Mouse (Mus musculus): ENCODE results near the gene Zkscan16.
A peak's percentile ranks its signal among the peaks of the same experiment; 100 is the strongest.

The Zkscan16 gene

DNA sequence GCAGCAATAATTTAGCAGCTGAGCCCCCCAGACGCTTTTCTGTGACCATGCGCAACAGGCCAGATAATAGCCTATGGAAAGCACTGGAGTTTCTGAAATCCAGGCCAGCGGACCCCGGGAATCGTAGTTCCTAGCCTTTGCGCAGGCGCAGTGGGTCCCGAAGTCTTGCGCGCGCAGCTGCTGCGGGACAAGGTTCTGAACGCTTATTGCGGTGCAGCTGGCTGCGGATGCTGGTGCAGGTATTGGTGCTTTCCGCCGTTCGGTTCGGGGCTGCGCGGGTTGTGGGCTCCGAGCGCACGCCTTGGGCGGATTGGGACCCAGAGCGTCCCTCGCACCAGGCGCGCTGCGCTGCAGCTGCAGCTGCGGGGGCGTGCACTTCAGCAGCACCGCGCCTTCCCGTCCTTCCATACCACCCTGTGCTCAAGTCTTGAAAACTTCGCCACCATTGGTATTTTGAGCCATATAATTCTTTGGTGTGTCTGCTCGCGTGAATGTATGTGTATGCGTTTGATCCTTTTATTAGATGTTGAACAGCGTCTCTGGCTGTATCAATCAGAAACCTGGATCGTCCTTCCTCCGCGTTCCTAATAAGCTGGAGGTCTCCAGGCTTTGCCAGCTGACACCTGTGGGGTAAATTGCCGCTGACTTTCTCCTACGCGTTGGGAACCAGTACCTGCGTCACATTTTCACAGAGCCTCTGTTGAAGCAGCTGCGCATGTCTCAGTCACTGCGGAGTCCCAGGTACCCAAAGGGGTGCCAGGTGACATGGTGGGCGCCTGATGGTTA, at the start of gene Zkscan16:
TSS of gene Zkscan16 (plus strand) at position 209 of the 786 bp plus-strand sequence.
- peak; percentile 49 for DNase-seq (ENCODE audit: low spot score)

GRCm38 (mm10) chr4:58894399-58894798, 49.0 kb upstream of the Zkscan16 start:
- DNase-seq (ENCODE audit: low spot score), result no peak

DNA sequence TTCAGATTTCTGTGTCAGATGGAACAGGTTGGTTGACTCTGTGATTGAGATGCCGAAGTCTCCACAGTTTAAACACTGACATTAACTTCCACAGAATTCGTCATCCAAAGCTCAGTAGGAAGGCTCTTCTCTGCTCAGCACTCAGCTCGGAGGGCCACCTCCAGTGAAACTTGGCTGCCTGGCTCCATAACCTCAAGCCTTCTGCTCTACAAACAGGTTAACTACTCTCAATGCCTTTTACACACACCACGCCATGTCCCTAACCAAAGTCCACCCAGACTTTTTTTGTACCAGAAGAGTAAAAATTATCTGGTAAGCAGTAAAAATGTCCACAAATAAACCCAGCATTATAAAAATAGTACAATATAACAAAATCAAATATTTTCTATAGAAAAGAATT, 46.0 kb upstream of the Zkscan16 start:
- DNase-seq (ENCODE audit: low spot score), result no peak

DNA sequence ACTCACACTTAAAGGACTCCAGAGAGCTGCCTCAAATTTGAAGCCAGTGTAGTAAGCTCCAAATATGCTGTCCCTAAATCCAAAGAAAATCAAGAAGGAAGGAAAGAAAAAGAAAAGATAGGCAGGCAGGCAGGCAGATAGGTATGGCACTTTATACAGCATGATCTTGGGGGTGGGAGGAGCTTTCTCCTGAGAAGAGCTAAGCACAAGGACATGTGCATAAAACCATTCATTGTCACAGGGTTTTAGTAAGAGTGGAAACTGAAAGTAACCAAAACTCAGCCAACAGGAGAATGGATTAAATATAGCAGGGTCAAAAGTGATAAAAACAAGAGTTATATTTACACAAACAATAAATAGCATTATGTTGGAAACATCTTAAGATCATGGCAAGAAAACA, 45.1 kb upstream of the Zkscan16 start:
- DNase-seq (ENCODE audit: low spot score), result no peak

GRCm38 (mm10) chr4:58907453-58907852, 36.0 kb upstream of the Zkscan16 start:
- no peak for DNase-seq (ENCODE audit: low spot score)

GRCm38 (mm10) chr4:58910175-58911068, 33.0 kb upstream of the Zkscan16 start:
- DNase-seq (ENCODE audit: low spot score), result no peak

GRCm38 (mm10) chr4:58911069-58911830, 32.2 kb upstream of the Zkscan16 start:
- peak; percentile 44 for DNase-seq (ENCODE audit: low spot score)

GRCm38 (mm10) chr4:58911831-58912628, 31.4 kb upstream of the Zkscan16 start:
- peak; percentile 43 for DNase-seq (ENCODE audit: low spot score)

DNA sequence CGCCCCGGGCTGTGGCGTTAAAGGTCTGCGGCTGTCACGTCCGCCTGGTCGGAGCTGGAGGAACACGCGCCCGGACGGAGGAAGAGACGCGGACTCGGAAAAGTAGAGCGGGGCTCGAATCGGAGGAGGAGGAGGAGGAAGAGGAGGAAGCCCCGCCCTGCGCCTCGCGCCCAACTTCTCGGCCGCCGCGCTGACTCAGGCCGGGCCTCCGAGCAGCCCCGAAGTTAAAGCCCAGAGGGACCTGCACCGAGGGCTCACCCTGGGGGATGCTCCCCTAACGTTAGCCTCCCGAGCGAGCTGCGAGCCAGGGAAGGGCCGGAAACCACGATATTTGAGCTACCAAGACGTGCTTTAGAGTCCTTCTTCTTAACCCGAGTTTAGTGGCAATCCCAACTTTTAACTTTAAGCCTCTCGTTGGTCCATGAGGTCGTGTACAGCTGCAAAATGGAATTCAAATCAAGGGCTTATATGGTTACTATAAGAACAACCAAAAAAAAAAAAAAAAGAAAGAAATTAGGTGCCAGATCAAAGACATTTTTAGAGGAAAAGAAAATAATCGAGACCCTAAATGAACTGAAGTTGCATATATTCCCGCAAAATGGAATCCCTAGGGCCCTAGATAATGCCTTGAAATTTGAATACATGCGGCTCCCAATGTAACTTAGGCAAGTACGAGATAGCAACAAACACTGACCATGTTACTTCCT, 30.6 kb upstream of the Zkscan16 start, which contains the start of gene Ecpas:
TSS of gene Ecpas (minus strand) at position 121 of the 707 bp plus-strand sequence.
- peak; percentile 85 for DNase-seq (ENCODE audit: low spot score)

DNA sequence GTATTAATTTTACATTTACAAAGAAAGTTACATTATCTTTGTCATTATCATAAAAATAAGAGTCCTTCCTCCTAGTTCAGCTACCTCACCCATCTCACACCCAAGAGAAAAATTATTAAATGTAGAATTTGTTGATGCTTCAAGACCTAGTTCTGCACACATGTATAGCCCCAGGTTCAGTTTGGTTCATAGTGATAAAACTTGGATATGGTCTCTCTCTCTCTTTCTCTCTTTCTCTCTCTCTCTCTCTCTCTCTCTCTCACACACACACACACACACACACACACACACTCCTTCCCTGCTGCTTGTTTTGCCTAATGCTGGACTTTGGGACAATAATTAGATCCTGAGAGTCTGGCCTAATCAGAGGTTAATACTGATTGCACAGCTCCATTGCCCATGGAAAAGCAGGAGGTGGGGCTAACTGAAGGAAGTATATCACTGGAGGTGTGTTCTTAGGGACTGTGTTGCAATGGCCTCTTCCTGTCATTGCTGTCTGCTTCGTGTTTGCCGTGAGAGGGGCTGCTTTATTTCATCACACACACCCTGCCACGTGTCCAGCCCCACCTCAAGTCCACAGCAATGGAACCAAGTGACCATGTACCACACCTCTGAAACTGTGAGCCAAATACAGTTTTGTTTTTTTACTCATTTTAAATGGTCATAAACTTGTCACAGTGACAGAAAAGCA, 29.9 kb upstream of the Zkscan16 start:
- peak; percentile 34 for DNase-seq (ENCODE audit: low spot score)

- DNase-seq (ENCODE audit: low spot score), result no peak
Measured at GRCm38 (mm10) chr4:58915081-58915826, 28.2 kb upstream of the Zkscan16 start.

- DNase-seq (ENCODE audit: low spot score), result no peak
Measured at GRCm38 (mm10) chr4:58923933-58924332, 19.5 kb upstream of the Zkscan16 start.

- no peak for DNase-seq (ENCODE audit: low spot score)
Measured at GRCm38 (mm10) chr4:58925664-58926063, 17.8 kb upstream of the Zkscan16 start.

GRCm38 (mm10) chr4:58926120-58926519, 17.3 kb upstream of the Zkscan16 start:
- no peak for DNase-seq (ENCODE audit: low spot score)

DNA sequence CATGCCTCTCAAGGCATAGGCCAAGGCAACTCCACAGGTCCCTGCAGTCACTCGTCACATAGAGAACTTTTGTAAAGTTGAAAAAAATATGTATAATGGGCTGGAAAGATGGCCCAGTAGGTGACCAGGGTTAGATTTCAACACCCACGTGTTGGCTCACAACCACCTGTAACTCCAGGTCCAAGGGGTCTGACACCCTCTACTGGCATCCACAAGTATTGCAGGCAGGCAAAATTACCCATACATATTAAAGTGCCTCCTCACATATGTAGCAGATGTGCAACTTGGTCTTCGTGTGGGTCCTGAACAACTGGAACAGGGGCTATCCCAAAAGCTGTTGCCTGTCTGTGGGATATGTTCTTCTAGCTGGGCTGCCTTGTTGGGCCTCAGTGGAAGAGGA, 15.8 kb upstream of the Zkscan16 start:
- no peak for DNase-seq (ENCODE audit: low spot score)

DNA sequence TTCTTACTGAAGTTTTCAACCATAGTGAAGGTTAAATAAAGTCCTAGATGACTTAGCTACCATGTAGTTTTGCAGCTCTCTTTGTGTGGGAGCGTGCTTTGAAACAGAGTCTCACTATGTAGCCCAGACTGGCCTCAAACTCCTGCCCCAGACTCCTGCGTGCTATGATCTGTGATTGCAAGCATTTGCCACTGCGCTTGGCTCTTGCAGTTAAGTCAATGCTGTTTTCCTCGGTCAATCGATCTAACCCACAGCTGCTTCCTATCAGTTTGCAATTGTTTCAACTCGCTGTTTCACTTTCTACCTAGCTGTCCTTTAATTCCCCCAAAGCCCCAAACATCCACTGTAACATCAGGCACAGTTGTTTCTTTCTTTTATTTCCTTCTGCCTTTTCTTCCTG, 10.9 kb upstream of the Zkscan16 start:
- no peak for DNase-seq (ENCODE audit: low spot score)

- no peak for DNase-seq (ENCODE audit: low spot score)
Measured at GRCm38 (mm10) chr4:58934308-58934707, 9.1 kb upstream of the Zkscan16 start.

- peak; percentile 73 for DNase-seq (ENCODE audit: low spot score)
Measured at GRCm38 (mm10) chr4:58934746-58935476, 8.5 kb upstream of the Zkscan16 start.

DNA sequence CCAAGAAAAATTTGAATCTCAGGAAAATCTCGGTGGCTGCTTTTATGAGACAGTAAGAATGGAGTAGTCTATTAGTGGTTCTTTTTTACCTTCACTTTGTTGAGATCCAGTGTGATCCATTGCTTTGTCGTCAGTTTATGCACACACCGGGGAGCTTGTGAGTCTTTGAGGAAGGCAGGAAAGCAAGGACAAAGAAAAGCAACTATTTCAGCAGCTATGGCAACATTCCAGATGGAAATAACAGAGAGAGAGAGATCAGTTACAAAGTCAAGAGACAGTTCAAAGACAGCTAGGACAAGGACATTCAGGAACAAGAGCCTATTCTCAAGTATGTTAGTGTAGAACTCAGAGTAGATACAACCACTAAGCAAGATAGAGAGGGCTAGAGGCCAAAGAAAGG, 7.6 kb upstream of the Zkscan16 start:
- DNase-seq (ENCODE audit: low spot score), result no peak
